Mouse (Mus musculus): ENCODE measurements at regions not wholly inside any gene's neighbourhood (a gene's known extent, or its start where the extent isn't known, plus 50 kb on each side); places are given as distances from the start of the nearest gene placed in this dataset.

GRCm38 (mm10) chr10:55767571-55767970, 339.1 kb upstream of the Msl3l2 start:
- peak; percentile 50 for DNase-seq (ENCODE audit: low spot score)

GRCm38 (mm10) chr10:55769642-55770041, 337.1 kb upstream of the Msl3l2 start:
- DNase-seq (ENCODE audit: low spot score) = no peak

- no peak for DNase-seq (ENCODE audit: low spot score)
Observed at GRCm38 (mm10) chr10:55782674-55783469, 323.8 kb upstream of the Msl3l2 start.

GRCm38 (mm10) chr10:55813966-55814365, 292.8 kb upstream of the Msl3l2 start:
- DNase-seq (ENCODE audit: low spot score) = peak; percentile 2

GRCm38 (mm10) chr10:55851361-55851760, 255.4 kb upstream of the Msl3l2 start:
- DNase-seq (ENCODE audit: low spot score) = no peak

- no peak for DNase-seq (ENCODE audit: low spot score)
Observed at GRCm38 (mm10) chr10:55892606-55893005, 214.1 kb upstream of the Msl3l2 start.

DNA sequence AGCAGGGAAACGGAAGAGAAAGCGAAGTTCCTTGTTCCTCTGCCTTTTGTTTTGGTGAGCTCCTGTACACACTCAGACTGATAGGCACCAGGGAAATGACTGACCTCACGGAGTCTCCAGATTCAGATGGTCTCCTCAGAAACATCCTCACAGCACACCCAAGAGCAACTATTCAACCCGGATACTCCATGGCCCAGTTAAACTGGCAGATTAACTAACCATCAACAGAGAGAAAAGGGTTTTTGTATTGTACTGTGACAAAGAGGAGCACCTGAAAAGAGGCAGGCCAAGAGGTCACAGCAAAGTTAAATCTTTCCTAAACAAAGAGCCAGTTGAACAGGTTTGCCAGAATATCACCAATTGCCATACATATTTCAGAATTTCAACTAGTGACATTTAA, 177.6 kb upstream of the Msl3l2 start:
- no peak for DNase-seq (ENCODE audit: low spot score)

DNA sequence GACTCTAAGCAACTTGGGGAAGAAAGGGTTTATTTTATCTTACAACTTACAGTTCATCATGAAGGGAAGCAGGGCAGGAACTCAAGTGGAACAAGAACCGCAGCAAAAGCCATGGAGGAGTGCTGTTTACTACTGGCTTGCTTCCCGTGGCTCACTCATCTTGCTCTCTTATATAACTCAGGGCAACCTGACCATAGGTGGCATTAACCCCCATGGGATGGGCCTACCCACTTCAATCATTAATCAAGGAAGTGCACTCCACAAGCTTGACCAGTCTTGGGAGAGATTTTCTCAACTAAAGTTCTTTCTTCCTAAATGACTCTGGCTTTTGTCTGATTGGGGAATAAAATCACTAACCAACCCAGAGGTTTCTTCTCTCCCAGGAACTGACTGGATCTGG, 172.7 kb upstream of the Msl3l2 start:
- DNase-seq (ENCODE audit: low spot score) = no peak

GRCm38 (mm10) chr10:55935447-55935846, 171.3 kb upstream of the Msl3l2 start:
- DNase-seq (ENCODE audit: low spot score) = no peak

DNA sequence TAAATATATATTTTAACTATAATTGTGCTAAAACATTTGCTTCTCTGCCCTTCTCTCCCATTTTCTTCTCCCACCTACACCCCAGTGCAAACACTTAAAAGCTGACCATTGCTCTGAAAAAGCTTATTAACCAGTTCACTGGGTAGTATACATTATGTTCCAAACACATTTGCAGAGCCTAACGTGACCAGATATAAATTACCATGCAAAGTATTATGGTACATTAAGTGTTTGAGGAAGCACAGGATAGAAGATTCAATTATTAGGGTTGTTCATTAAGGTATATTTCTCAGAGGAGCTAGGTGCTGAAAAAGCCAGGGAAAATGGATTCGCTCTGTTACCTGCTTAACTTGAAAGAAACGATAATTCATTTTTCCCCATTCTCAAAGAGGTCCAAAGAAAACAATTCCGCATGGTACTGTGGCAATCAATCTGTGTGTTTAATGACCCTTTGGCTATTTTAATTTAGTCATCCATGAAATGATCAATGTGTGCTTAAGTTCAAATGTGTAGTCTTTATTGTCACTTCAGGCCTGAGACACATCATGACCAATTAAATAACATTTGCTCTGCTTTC, 144.0 kb upstream of the Msl3l2 start:
- no peak for DNase-seq (ENCODE audit: low spot score)

Data from adipocyte (in vitro differentiated cells).